Comparison of ENCODE assay signal across 8 mouse cellular contexts in genomic region chr6:99385059-99385604, GRCm38 (mm10).
DNase-seq lines count a peak whose midpoint lies in the region; ATAC-seq and TF ChIP-seq lines count a peak whose summit lies in the region.

No protein-coding gene starts in this region.

- peak; percentile 28 for DNase-seq in cerebellum, adult 11-12 months
- DNase-seq in cerebellum, postnatal 4 days (ENCODE audit: low spot score in 2 of 2) = no peak
- DNase-seq in 3T3-L1 (ENCODE audit: low read depth, low spot score) = peak; percentile 54
- no peak for DNase-seq in brain, embryonic 14.5 days (ENCODE audit: low read depth)
- DNase-seq in lung, embryonic 14.5 days = no peak
- DNase-seq in forebrain, embryonic 14.5 days (ENCODE audit: low spot score) = no peak
- DNase-seq in ovary, postnatal 10 days (ENCODE audit: low spot score) = no peak

- TF ChIP-seq POLR2A in brain, embryonic 14.5 days (IDR thresholded peaks at IDR 0.05; ENCODE audit: borderline replicate concordance, extremely low read depth, insufficient read depth, insufficient read length, poor library complexity, severe bottlenecking) = no peak

- no peak overlapping the region for H3K4me3 ChIP-seq in lung, embryonic 14.5 days (ENCODE audit: low read depth, low read length)
- no peak overlapping the region for H3K4me3 ChIP-seq in forebrain, embryonic 14.5 days (ENCODE audit: low read depth, low read length)

- TF ChIP-seq CTCF in brain, embryonic 14.5 days (IDR thresholded peaks at IDR 0.05; ENCODE audit: borderline replicate concordance, extremely low read depth, insufficient read depth, insufficient read length) = peak; percentile 20; the same call in 1 of the 2 replicates
- peak; percentile 57 for TF ChIP-seq CTCF in lung, embryonic 14.5 days (IDR thresholded peaks at IDR 0.05; ENCODE audit: low read depth)

- no peaks in the 10 kb centered on the region for H3K9me3 ChIP-seq in lung, embryonic 14.5 days (ENCODE audit: low read depth, low read length)
- no peaks in the 10 kb centered on the region for H3K9me3 ChIP-seq in forebrain, embryonic 14.5 days (replicated peaks; ENCODE audit: control insufficient read depth, low read length)

- 72% methylated on average over 2 of the region's 2 CpGs for WGBS in lung, embryonic 14.5 days
- WGBS in forebrain, embryonic 14.5 days = 78% methylated on average over 2 of the region's 2 CpGs

- H3K4me1 ChIP-seq in lung, embryonic 14.5 days (ENCODE audit: insufficient read depth) = no peaks in the 10 kb centered on the region
- no peaks in the 10 kb centered on the region for H3K4me1 ChIP-seq in forebrain, embryonic 14.5 days (ENCODE audit: control insufficient read depth, insufficient read depth, low read length)

- no peak overlapping the region for H3K9ac ChIP-seq in lung, embryonic 14.5 days
- H3K9ac ChIP-seq in forebrain, embryonic 14.5 days (ENCODE audit: low read length) = no peak overlapping the region

- ATAC-seq in lung, embryonic 14.5 days (ENCODE audit: insufficient read depth) = no peak
- no peak for ATAC-seq in forebrain, embryonic 14.5 days
- no peak for ATAC-seq in activated CD4-positive, CD25-positive, alpha-beta regulatory T cell, adult 4 months

- no peaks in the 10 kb centered on the region for H3K36me3 ChIP-seq in lung, embryonic 14.5 days (ENCODE audit: insufficient read depth)
- peaks cover 5% of the 10 kb centered on the region; the same call in 1 of the 2 replicates for H3K36me3 ChIP-seq in forebrain, embryonic 14.5 days (ENCODE audit: control insufficient read depth, insufficient read depth, low read length)

- no peak overlapping the region for H3K27ac ChIP-seq in lung, embryonic 14.5 days (ENCODE audit: low read depth)
- no peak overlapping the region for H3K27ac ChIP-seq in forebrain, embryonic 14.5 days (ENCODE audit: low read depth, low read length)

- no peaks in the 10 kb centered on the region for H3K27me3 ChIP-seq in lung, embryonic 14.5 days (ENCODE audit: insufficient read depth, low read length)
- no peaks in the 10 kb centered on the region for H3K27me3 ChIP-seq in forebrain, embryonic 14.5 days (replicated peaks; ENCODE audit: control insufficient read depth, insufficient read depth, low read length)

- no peak overlapping the region for H3K4me2 ChIP-seq in lung, embryonic 14.5 days
- H3K4me2 ChIP-seq in forebrain, embryonic 14.5 days (ENCODE audit: low read length) = no peak overlapping the region

Comparison
In these comparisons a context has a peak if more than half of its experiments do, and no peak if none do; other contexts are left out.
1. DNase-seq: peak in cerebellum, adult 11-12 months (single experiment) and 3T3-L1 (single experiment); none in cerebellum, postnatal 4 days (0 of 2), brain, embryonic 14.5 days (single experiment), lung, embryonic 14.5 days (single experiment), forebrain, embryonic 14.5 days (single experiment) and ovary, postnatal 10 days (single experiment).